ENCODE assay signal across 11 mouse cellular contexts in genomic region chr11:61563939-61564338, GRCm38 (mm10). TPM values are rescaled to one million over a fixed set of nuclear protein-coding genes. Genes with fewer than 3 reads are reported as not detected.
DNase-seq lines count a peak whose midpoint lies in the region; ATAC-seq and TF ChIP-seq lines count a peak whose summit lies in the region.
"Had no signal": no experiment of that assay in that cellular context is flagged by ENCODE, and none has a peak within 500 bp of the region (broad histone marks: within the 10 kb centered on the region; RNA-seq: fewer than 3 reads in every experiment).

No protein-coding gene starts in this region.

- no peak for TF ChIP-seq POLR2A in liver, adult 2 months (IDR thresholded peaks at IDR 0.05; ENCODE audit: extremely low read depth, insufficient read depth, low read length)

- no peak overlapping the region for H3K9ac ChIP-seq in liver, adult 2 months (ENCODE audit: low read depth, low read length)
- no peak overlapping the region for H3K9ac ChIP-seq in liver, embryonic 12.5 days
- H3K9ac ChIP-seq: embryonic facial prominence, embryonic 12.5 days; limb, embryonic 15.5 days had no signal

- no peaks in the 10 kb centered on the region for H3K9me3 ChIP-seq in liver, embryonic 12.5 days (replicated peaks)
- H3K9me3 ChIP-seq: embryonic facial prominence, embryonic 12.5 days; limb, embryonic 15.5 days had no signal

- 0 out of 2 replicates have a peak overlapping the region, but pooled peaks have one; percentile 25 for H3K27ac ChIP-seq in liver, adult 2 months (replicated peaks; ENCODE audit: insufficient read depth, low read depth, low read length)
- H3K27ac ChIP-seq in liver, embryonic 12.5 days = no peak overlapping the region
- H3K27ac ChIP-seq in brown adipose tissue, adult 24 weeks (replicated peaks; ENCODE audit: low read depth, low read length) = peak overlapping the region; percentile 83
- H3K27ac ChIP-seq: embryonic facial prominence, embryonic 12.5 days had no signal

- ATAC-seq in liver, embryonic 12.5 days = no peak
- ATAC-seq in CD4-positive, CD25-positive, alpha-beta regulatory T cell, adult 4 months = peak; percentile 53
- ATAC-seq: forebrain, embryonic 14.5 days had no signal

- no peaks in the 10 kb centered on the region for H3K27me3 ChIP-seq in liver, adult 2 months (ENCODE audit: control insufficient read depth, insufficient read depth, low read length)
- H3K27me3 ChIP-seq in liver, embryonic 12.5 days (replicated peaks) = peaks cover 43% of the 10 kb centered on the region
- H3K27me3 ChIP-seq: embryonic facial prominence, embryonic 12.5 days; limb, embryonic 15.5 days had no signal

- peaks cover 27% of the 10 kb centered on the region for H3K4me1 ChIP-seq in liver, adult 2 months (ENCODE audit: control insufficient read depth, insufficient read depth, low read length)
- 0 out of 2 replicates have a peak, but pooled peaks cover 8% of the 10 kb centered on the region for H3K4me1 ChIP-seq in liver, embryonic 12.5 days
- H3K4me1 ChIP-seq in brown adipose tissue, adult 24 weeks (ENCODE audit: control insufficient read depth, insufficient read depth, insufficient read length, low read length) = peaks cover 72% of the 10 kb centered on the region
- H3K4me1 ChIP-seq: embryonic facial prominence, embryonic 12.5 days had no signal

- no peaks in the 10 kb centered on the region for H3K36me3 ChIP-seq in liver, adult 2 months (ENCODE audit: control insufficient read depth, insufficient read depth, low read length)
- H3K36me3 ChIP-seq in liver, embryonic 12.5 days = no peaks in the 10 kb centered on the region
- H3K36me3 ChIP-seq: embryonic facial prominence, embryonic 12.5 days; limb, embryonic 15.5 days had no signal

- TF ChIP-seq CTCF in liver, adult 2 months (IDR thresholded peaks at IDR 0.05; ENCODE audit: low read depth, low read length) = no peak

- no peak overlapping the region for H3K4me3 ChIP-seq in liver, adult 2 months (ENCODE audit: insufficient read depth, low read depth, low read length)
- H3K4me3 ChIP-seq in liver, embryonic 12.5 days = no peak overlapping the region
- H3K4me3 ChIP-seq in brown adipose tissue, adult 24 weeks (ENCODE audit: insufficient read depth, low read depth, low read length) = no peak overlapping the region; the same call in 1 of the 2 replicates
- H3K4me3 ChIP-seq: embryonic facial prominence, embryonic 12.5 days; limb, embryonic 15.5 days had no signal

- no peak overlapping the region for H3K4me2 ChIP-seq in liver, embryonic 12.5 days
- H3K4me2 ChIP-seq: embryonic facial prominence, embryonic 12.5 days; limb, embryonic 15.5 days had no signal

- H3K79me2 ChIP-seq in liver, adult 2 months (ENCODE audit: control insufficient read depth, insufficient read depth, low read length) = peaks cover 31% of the 10 kb centered on the region; the same call in 1 of the 2 replicates

- no peak for DNase-seq in liver, adult 2 months (ENCODE audit: extremely low read depth, low read depth, low spot score)
- DNase-seq in naive thymus-derived CD4-positive, alpha-beta T cell, adult 2 months (ENCODE audit: low read depth) = peak; percentile 11
- DNase-seq in kidney, adult 18-20 months = no peak
- DNase-seq in layer of hippocampus, postnatal 10 days (ENCODE audit: low spot score in 2 of 2) = no peak

- 64% methylated on average over 4 of the region's 4 CpGs for WGBS in liver, adult 2 months
- WGBS in liver, embryonic 12.5 days (ENCODE audit: insufficient replicate concordance) = 14% methylated on average over 4 of the region's 4 CpGs

RNA-seq across cellular contexts. Expression of gene Epn2, which starts 15.5 kb away (rescaled TPM):
- total RNA-seq in liver, adult 2 months (2014; rRNA removed) = 5.7 and 6.1 TPM in 2 replicates
- polyA plus RNA-seq in liver, adult 2 months (2012; rRNA removed) = 3.2 and 4.5 TPM in 2 replicates
- 5.2 and 6.2 TPM in 2 replicates for polyA plus RNA-seq in liver, embryonic 12.5 days (2016; fragmentation: Nextera tagmentation; extraction: Ambion mirVana)
- polyA plus RNA-seq in CD4-positive, CD25-positive, alpha-beta regulatory T cell, adult 4 months (2017; shearing (Covaris generic)) = under 1 TPM; 0.26 to 0.86 TPM
- 20.2 and 29.1 TPM in 2 replicates for polyA plus RNA-seq in brown adipose tissue, adult 24 weeks (2012; ENCODE audit: insufficient read depth, insufficient read length, missing spikeins)
- total RNA-seq in layer of hippocampus, postnatal 10 days (2021) = 100 to 1,000 TPM; 129 to 132 TPM

RNA-seq across cellular contexts. Expression of gene B9d1, which starts 59.0 kb away (rescaled TPM):
- total RNA-seq in liver, adult 2 months (2014; rRNA removed) = 1.1 and 1.7 TPM in 2 replicates
- polyA plus RNA-seq in liver, adult 2 months (2012; rRNA removed) = 1.7 and 2.2 TPM in 2 replicates
- polyA plus RNA-seq in liver, embryonic 12.5 days (2016; fragmentation: Nextera tagmentation; extraction: Ambion mirVana) = 4.8 TPM in 2 replicates
- 1 to 10 TPM; 3.5 to 5.9 TPM for polyA plus RNA-seq in CD4-positive, CD25-positive, alpha-beta regulatory T cell, adult 4 months (2017; shearing (Covaris generic))
- 7.5 and 8.2 TPM in 2 replicates for polyA plus RNA-seq in brown adipose tissue, adult 24 weeks (2012; ENCODE audit: insufficient read depth, insufficient read length, missing spikeins)
- 10 to 100 TPM; 30.8 to 34.2 TPM for total RNA-seq in layer of hippocampus, postnatal 10 days (2021)
- total RNA-seq: neutrophil, adult 5-6 weeks had no signal
